Mouse (Mus musculus): ENCODE results near the gene Acta1.

- TF ChIP-seq ZNF384 (IDR thresholded peaks at IDR 0.05; ENCODE audit: low read depth, low read length) (no peak), ZC3H11A (IDR thresholded peaks at IDR 0.05; ENCODE audit: borderline replicate concordance, low read depth, low read length) (no peak), CHD2 (IDR thresholded peaks at IDR 0.05; ENCODE audit: low read depth, low read length) (no peak), HCFC1 (IDR thresholded peaks at IDR 0.05; ENCODE audit: borderline replicate concordance, insufficient read depth, low read length) (no peak), MAFK (IDR thresholded peaks at IDR 0.05; ENCODE audit: insufficient read depth, low read depth, low read length) (no peak)
These were observed 35.5 kb downstream of the Acta1 start for GRCm38 (mm10) chr8:123858941-123859647.
